Mouse (Mus musculus) frontal cortex, adult 2 months (tissue): Measurements from ENCODE around the gene Sult6b2. TPM values are rescaled to one million over a fixed set of nuclear protein-coding genes. Genes with fewer than 3 reads are reported as not detected.

Experiments
- DNase-seq, 2 experiments: peaks; one replicate each; pipeline ENCODE4 v3.0.0; 2022; ENCODE audit warnings: low spot score in 1 of 2; ENCODE audit errors: extremely low spot score in 1 of 2
- polyA plus RNA-seq: library from polyadenylated mRNA; depleted of rRNA; stranded (reverse); fragments of >200 nt; gene quantifications from 2 replicates; pipeline ENCODE4 v1.2.3, GENCODE M21; 2012; rRNA removed

Gene Sult6b2
- polyA plus RNA-seq: 0.19 and 0.22 TPM in 2 replicates

DNA sequence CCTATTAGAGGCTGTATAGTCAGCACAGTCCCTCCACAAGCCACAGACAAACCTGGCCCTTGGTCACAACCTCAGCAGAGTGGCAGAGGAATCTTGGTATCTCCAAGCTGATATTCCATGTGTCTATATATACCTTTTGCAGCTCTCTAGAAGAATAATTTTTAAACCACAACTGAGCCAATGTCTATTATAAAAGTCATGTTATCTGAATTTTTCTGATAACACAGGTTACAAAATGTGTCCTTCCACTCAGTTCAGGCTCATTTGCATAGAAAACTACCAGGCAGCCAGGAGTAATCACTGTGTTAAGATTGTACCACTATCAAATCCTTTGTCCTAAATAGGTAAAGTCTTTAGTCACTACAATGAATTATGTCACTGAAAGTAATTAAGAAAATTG lies at the start of gene Sult6b2:
TSS of gene Sult6b2 (minus strand) at position 101 of the 400 bp plus-strand sequence.
- no peak for DNase-seq

GRCm38 (mm10) chr6:142852419-142853377 lies 48.4 kb upstream of the Sult6b2 start:
- peak in 1 of 2 experiments; percentile 51 for DNase-seq

DNA sequence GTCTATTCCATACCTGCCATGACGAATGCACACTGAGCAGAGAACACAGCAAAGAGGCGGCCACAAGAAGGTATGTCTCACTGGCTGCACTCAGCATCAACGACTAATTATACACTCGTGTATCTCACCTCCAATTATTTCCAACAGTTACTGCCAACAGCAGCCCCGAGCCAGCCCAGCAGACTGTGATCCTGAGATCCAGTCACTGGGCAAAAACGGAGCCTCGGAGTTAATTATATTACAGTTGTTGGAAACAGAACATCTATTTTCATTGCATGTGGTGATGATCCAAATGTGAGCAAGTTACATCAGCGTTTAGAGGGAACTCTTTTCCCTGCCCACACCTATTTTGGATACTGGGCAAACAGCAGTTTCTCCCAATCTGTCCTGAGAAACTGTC lies 46.1 kb upstream of the Sult6b2 start:
- DNase-seq: peak; percentile 23 to 58

GRCm38 (mm10) chr6:142849326-142849725 lies 45.0 kb upstream of the Sult6b2 start:
- DNase-seq: no peak

GRCm38 (mm10) chr6:142847914-142848674 lies 43.8 kb upstream of the Sult6b2 start:
- DNase-seq: no peak

GRCm38 (mm10) chr6:142846855-142847254 lies 42.6 kb upstream of the Sult6b2 start:
- DNase-seq: no peak

DNA sequence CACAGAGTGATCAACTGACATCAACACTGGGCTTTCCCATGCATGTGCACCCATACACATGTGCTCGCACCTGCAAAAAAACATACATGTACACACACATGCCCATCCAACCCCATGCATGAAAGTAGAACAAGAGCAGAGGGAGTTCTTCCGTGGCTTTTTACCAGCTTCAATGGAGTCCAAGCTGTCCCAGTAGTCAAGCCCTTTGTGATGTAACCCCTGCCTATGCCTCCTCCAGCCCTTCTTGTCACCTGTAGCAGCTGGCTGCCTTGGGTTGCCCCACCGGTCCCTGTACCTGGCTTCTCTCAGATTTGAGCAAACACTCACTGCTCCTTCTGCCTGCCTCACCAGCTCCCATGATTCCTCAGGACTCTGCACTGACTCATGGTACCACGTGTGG lies 40.8 kb upstream of the Sult6b2 start:
- DNase-seq: no peak

- no peak for DNase-seq
These were observed 39.8 kb upstream of the Sult6b2 start for GRCm38 (mm10) chr6:142844061-142844460.

DNA sequence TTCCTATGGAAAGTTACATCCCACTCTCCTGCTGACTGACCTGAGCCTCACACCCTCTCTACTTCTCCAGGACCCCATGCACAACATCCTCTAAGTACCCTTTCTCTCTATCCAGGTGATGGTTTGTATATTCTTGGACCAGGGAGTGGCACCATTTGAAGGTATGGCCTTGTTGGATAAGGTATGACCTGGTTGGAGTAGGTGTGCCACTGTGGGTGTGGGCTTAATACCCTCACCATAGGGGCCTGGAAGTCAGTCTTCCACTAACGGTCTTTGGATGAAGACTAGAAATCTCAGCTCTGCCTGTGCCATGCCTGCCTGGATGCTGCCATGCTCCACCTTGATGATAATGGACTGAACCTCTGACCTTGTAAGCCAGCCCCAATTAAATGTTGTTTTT lies 34.2 kb upstream of the Sult6b2 start:
- DNase-seq: no peak

- DNase-seq: no peak
These were observed 33.0 kb upstream of the Sult6b2 start for GRCm38 (mm10) chr6:142837326-142837725.

- DNase-seq: no peak
These were observed 31.4 kb upstream of the Sult6b2 start for GRCm38 (mm10) chr6:142835726-142836125.

DNA sequence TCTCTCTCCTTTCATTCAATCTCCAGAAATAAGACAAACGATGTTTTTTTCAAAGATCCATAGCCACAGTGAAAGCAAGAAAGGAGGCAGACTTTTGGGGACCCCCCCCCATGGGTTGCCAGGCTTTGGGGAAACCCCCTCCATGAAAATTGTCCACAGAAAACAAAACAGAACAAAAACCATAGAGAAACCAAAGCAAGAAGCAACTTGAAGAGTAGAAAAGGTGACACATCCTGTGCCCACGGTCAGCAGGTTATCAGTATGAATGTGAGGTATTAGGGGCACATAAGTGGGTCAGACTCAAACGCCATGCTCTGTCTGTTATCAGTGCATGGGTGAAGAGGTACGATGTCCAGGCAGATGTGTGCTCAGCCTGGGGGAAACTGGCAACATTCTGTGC lies 30.6 kb upstream of the Sult6b2 start:
- no peak for DNase-seq

DNA sequence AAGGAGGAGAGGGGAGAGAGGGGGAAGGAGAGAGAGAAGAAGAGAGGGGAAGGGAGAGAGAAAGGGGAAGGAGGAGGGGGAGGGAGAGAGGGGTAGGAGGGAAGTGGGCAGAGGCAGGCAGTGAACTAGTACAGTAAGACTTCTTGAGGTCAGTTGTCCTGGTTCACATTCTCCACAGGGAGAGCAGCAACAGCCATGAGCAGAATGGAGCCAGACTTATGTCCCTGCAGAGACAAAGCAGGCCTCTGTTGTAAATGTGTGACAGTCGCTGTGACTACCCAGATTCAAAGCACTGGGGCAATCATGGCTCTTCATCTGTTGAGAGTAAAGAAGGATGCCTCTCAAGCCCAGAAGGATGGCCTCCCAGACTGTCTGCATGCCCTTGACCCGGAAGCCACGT lies 27.4 kb upstream of the Sult6b2 start:
- DNase-seq: no peak

- DNase-seq: no peak
These were observed 26.9 kb upstream of the Sult6b2 start for GRCm38 (mm10) chr6:142831243-142831642.

DNA sequence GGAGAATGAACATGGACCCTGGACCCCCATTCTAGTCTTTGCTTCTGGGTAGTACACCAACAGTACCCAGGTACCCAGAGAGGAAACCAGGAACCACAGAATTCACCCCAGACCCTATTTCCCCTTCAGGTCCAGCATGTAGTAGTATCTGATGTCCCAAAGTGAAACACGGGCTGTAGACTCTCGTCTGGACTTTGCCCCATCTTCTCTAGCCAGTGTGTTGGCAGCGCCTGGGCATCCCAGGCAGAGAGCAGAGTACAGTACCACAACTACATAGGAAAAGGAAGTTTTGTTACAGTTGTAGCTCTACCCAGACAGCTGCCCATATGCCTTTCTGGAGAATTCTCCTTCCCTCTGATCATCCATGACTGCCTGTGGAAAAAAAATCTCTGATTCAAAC lies 25.9 kb upstream of the Sult6b2 start:
- DNase-seq: no peak

DNA sequence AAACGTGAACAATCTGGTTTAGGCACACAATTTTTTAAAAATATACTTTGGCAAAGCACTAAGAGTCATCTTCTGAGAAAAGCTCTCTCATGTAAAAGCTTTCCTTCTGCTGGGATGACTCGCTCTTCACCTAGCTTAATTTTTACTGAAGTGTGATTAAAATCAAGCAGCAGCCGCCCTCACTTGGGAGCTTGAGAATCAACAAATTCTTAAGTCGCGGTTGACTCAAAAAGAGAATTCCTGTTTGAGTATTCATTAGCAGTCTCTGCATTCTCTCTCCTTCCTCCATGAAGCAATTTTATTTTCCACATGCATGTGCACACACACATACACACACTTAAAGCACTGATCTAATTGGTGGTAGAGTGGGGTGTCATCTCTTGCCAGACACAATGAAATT lies 21.1 kb upstream of the Sult6b2 start:
- peak in 1 of 2 experiments; percentile 33 for DNase-seq

GRCm38 (mm10) chr6:142823008-142823787 lies 18.9 kb upstream of the Sult6b2 start:
- DNase-seq: no peak

DNA sequence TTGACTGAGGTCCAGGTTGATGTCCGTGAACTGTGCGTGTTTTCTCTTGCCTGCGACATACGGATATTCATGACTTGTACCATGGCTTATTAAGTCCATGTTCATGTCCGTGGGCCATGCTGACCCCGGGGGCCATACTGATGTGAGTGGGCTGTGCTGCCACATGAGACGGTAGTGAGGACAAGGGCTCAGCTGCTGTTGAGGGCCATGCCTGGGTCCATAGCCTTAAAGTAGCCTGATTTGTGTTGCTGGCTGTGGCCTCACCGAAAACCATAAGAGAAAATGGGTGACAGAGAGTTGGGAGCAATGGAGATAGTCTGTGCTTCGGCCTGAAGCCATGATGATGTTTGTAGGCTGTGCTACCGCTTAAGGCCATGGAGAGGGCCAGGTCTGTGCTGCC lies 14.0 kb upstream of the Sult6b2 start:
- DNase-seq: no peak

DNA sequence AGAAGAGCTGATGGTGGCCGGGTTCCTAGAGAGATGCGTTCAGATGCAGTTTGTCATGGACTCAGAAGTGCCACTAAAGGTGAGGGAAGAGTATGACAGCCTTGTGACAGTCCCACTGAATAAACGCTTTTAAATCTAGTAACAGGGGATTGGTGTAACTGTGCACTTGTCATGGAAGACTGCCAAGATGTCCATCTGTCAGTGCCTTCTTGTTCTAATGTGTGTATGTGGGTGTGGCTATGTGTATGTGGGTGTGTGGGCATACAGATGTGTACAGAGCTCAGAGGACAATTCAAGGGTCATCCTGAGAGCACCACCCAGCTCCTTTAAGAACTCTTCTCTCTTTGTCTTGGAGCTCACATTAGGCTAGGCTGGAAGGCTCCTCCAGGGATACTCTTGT lies 11.2 kb upstream of the Sult6b2 start:
- DNase-seq: no peak

- peak; percentile 69 to 96 for DNase-seq
These were observed 10.2 kb upstream of the Sult6b2 start for GRCm38 (mm10) chr6:142814495-142814921.

DNA sequence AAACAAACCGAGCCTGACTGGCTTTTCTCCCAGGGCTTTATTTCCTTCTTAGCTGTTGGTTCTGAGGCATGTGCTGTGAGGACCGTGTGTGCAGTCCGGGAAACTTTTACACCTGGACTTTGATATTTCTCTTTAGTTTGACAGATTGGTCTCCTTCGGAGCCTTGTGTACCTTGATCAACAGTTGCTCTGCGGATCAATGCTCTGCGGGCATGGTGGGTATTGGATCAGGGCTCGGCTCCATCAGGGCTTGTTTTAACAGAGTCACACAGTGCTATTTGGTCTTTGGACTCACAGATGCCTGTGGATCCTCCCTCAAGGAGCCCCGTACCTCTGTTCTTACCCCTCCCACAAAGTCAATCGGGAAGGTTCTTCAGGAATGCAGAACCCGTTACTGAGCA lies 9.7 kb upstream of the Sult6b2 start:
- DNase-seq: no peak
